Mouse (Mus musculus) hindbrain, embryonic 15.5 days (tissue): ENCODE data around the gene Zfp638. TPM values are rescaled to one million over a fixed set of nuclear protein-coding genes. Genes with fewer than 3 reads are reported as not detected.

ENCODE experiments used
- ATAC-seq: fragments of 200-750 bp; cut with Nextera tagmentation; 2 replicates; pipeline ENCODE4 v1.8.0; 2017; ENCODE audit warnings: low read depth, moderate number of reproducible peaks, moderate TSS enrichment; ENCODE audit not compliant: low FRiP score
- H3K27ac ChIP-seq: fragments of 300-500 bp; sonication (generic); replicated peaks from 2 replicates; pipeline ENCODE4 v1.5.1; 2015; ENCODE audit warnings: mild to moderate bottlenecking, inconsistent platforms
- H3K27me3 ChIP-seq: fragments of 300-500 bp; sonication (generic); 2 replicates; pipeline ENCODE4 v1.6.1; 2015; ENCODE audit warnings: control low read depth, inconsistent platforms
- H3K36me3 ChIP-seq: fragments of 300-500 bp; sonication (generic); 2 replicates; pipeline ENCODE4 v1.6.1; 2015; ENCODE audit warnings: control low read depth, inconsistent platforms
- H3K4me1 ChIP-seq: fragments of 300-500 bp; sonication (generic); replicated peaks from 2 replicates; pipeline ENCODE4 v1.6.1; 2015; ENCODE audit warnings: control low read depth, inconsistent platforms
- H3K4me2 ChIP-seq: fragments of 300-500 bp; sonication (generic); 2 replicates; pipeline ENCODE4 v1.6.1; 2015; ENCODE audit warnings: moderate library complexity, mild to moderate bottlenecking, inconsistent platforms
- H3K4me3 ChIP-seq: fragments of 300-500 bp; sonication (generic); 2 replicates; pipeline ENCODE4 v1.5.1; 2015; ENCODE audit warnings: mild to moderate bottlenecking, inconsistent platforms
- H3K9ac ChIP-seq: fragments of 300-500 bp; sonication (generic); 2 replicates; pipeline ENCODE4 v1.6.1; 2015; ENCODE audit warnings: inconsistent platforms
- H3K9me3 ChIP-seq: fragments of 300-500 bp; sonication (generic); 2 replicates; pipeline ENCODE4 v1.6.1; 2016; ENCODE audit warnings: control low read depth, inconsistent platforms
- WGBS: fragments of 180-500 bp; shearing (Covaris S2); methylation state at CpG from one replicate; pipeline ENCODE4 v1.1.7; 2015; 5-methylcytosine and 5-hydroxymethylcytosine counted together
- polyA plus RNA-seq: library from polyadenylated mRNA; unstranded; fragments of >200 nt; fragmentation: Nextera tagmentation; extraction: Ambion mirVana; gene quantifications from 2 replicates; pipeline ENCODE4 v1.2.1, GENCODE M21; 2015

Gene Zfp638
- polyA plus RNA-seq, 1 experiment from 2014 or later = 65.4 TPM

- H3K4me1 ChIP-seq = no peaks in the 10 kb centered on the region
- H3K36me3 ChIP-seq = no peaks in the 10 kb centered on the region
- ATAC-seq = no peak
- no peak overlapping the region for H3K9ac ChIP-seq
- no peak overlapping the region for H3K4me3 ChIP-seq
- no peak overlapping the region for H3K4me2 ChIP-seq
- H3K27ac ChIP-seq = no peak overlapping the region
- H3K9me3 ChIP-seq = no peaks in the 10 kb centered on the region
- no peaks in the 10 kb centered on the region for H3K27me3 ChIP-seq
- WGBS = 88% methylated on average over 2 of the region's 2 CpGs
These were observed 20.8 kb upstream of the Zfp638 start for GRCm38 (mm10) chr6:83846141-83846540.

- ATAC-seq = no peak
- no peak overlapping the region for H3K9ac ChIP-seq
- no peak overlapping the region for H3K4me2 ChIP-seq
- H3K4me3 ChIP-seq = no peak overlapping the region
- no peaks in the 10 kb centered on the region for H3K4me1 ChIP-seq
- 91% methylated on average over 2 of the region's 2 CpGs for WGBS
- no peaks in the 10 kb centered on the region for H3K36me3 ChIP-seq
- no peaks in the 10 kb centered on the region for H3K27me3 ChIP-seq
- no peaks in the 10 kb centered on the region for H3K9me3 ChIP-seq
- H3K27ac ChIP-seq = no peak overlapping the region
These were observed 17.5 kb upstream of the Zfp638 start for GRCm38 (mm10) chr6:83849446-83849845.

- Histone ChIP-seq H3K27ac (no peak overlapping the region), H3K4me1 (no peaks in the 10 kb centered on the region), H3K9me3 (no peaks in the 10 kb centered on the region), H3K9ac (no peak overlapping the region), H3K4me3 (no peak overlapping the region), H3K27me3 (no peaks in the 10 kb centered on the region), H3K4me2 (no peak overlapping the region), H3K36me3 (no peaks in the 10 kb centered on the region)
- ATAC-seq = no peak
- 30% methylated on average over 5 of the region's 5 CpGs for WGBS
These were observed 9.4 kb upstream of the Zfp638 start for GRCm38 (mm10) chr6:83857476-83857875.

- H3K4me1 ChIP-seq = no peaks in the 10 kb centered on the region
- no peaks in the 10 kb centered on the region for H3K27me3 ChIP-seq
- no peaks in the 10 kb centered on the region for H3K9me3 ChIP-seq
- WGBS = 93% methylated on average over 9 of the region's 9 CpGs
- no peak overlapping the region for H3K4me3 ChIP-seq
- H3K27ac ChIP-seq = no peak overlapping the region
- no peak for ATAC-seq
- H3K9ac ChIP-seq = no peak overlapping the region
- no peaks in the 10 kb centered on the region for H3K36me3 ChIP-seq
- H3K4me2 ChIP-seq = no peak overlapping the region
These were observed 6.9 kb upstream of the Zfp638 start for GRCm38 (mm10) chr6:83860033-83860432.

GRCm38 (mm10) chr6:83863538-83863937, 3.4 kb upstream of the Zfp638 start:
- Histone ChIP-seq H3K9me3 (no peaks in the 10 kb centered on the region), H3K9ac (no peak overlapping the region), H3K27me3 (0 out of 2 replicates have a peak, but pooled peaks cover 2% of the 10 kb centered on the region), H3K4me3 (no peak overlapping the region), H3K4me2 (no peak overlapping the region), H3K36me3 (no peaks in the 10 kb centered on the region), H3K4me1 (peaks cover 17% of the 10 kb centered on the region), H3K27ac (no peak overlapping the region)
- WGBS = 79% methylated on average over 4 of the region's 4 CpGs
- ATAC-seq = no peak

GRCm38 (mm10) chr6:83866423-83866822, 486 bp upstream of the Zfp638 start:
- peak overlapping the region; percentile 88 for H3K4me3 ChIP-seq
- ATAC-seq = peak; percentile 20; the same call in 1 of the 2 replicates
- WGBS = 34% methylated on average over 4 of the region's 4 CpGs

GRCm38 (mm10) chr6:83867598-83868585, 983 bp downstream of the Zfp638 start:
- Histone ChIP-seq H3K27ac (peak overlapping the region; percentile 72), H3K4me2 (peak overlapping the region; percentile 100), H3K36me3 (no peaks in the 10 kb centered on the region), H3K4me3 (peak overlapping the region; percentile 88), H3K9me3 (no peaks in the 10 kb centered on the region), H3K27me3 (0 out of 2 replicates have a peak, but pooled peaks cover 2% of the 10 kb centered on the region), H3K4me1 (peaks cover 17% of the 10 kb centered on the region), H3K9ac (peak overlapping the region; percentile 71)
- WGBS = 3% methylated on average over 19 of the region's 19 CpGs
- peak; percentile 21; the same call in 1 of the 2 replicates for ATAC-seq

More at GRCm38 (mm10) chr6:83866423-83866822, 486 bp upstream of the Zfp638 start:
- Histone ChIP-seq H3K36me3 (no peaks in the 10 kb centered on the region), H3K4me1 (peaks cover 17% of the 10 kb centered on the region), H3K9me3 (no peaks in the 10 kb centered on the region), H3K9ac (no peak overlapping the region), H3K27me3 (0 out of 2 replicates have a peak, but pooled peaks cover 2% of the 10 kb centered on the region), H3K27ac (no peak overlapping the region), H3K4me2 (peak overlapping the region; percentile 100)

- H3K27me3 ChIP-seq = no peaks in the 10 kb centered on the region
- H3K4me2 ChIP-seq = no peak overlapping the region
- no peaks in the 10 kb centered on the region for H3K36me3 ChIP-seq
- H3K4me3 ChIP-seq = no peak overlapping the region
- no peaks in the 10 kb centered on the region for H3K9me3 ChIP-seq
- WGBS = 6% methylated on average over 4 of the region's 4 CpGs
- no peak overlapping the region for H3K9ac ChIP-seq
- no peak overlapping the region for H3K27ac ChIP-seq
- H3K4me1 ChIP-seq = no peaks in the 10 kb centered on the region
- no peak for ATAC-seq
These were observed 12.9 kb downstream of the Zfp638 start for GRCm38 (mm10) chr6:83879815-83880214.

- no peak overlapping the region for H3K4me2 ChIP-seq
- no peaks in the 10 kb centered on the region for H3K36me3 ChIP-seq
- no peaks in the 10 kb centered on the region for H3K4me1 ChIP-seq
- no peak overlapping the region for H3K9ac ChIP-seq
- no peak overlapping the region for H3K27ac ChIP-seq
- ATAC-seq = no peak
- no peaks in the 10 kb centered on the region for H3K27me3 ChIP-seq
- 91% methylated on average over 3 of the region's 3 CpGs for WGBS
- no peaks in the 10 kb centered on the region for H3K9me3 ChIP-seq
- H3K4me3 ChIP-seq = no peak overlapping the region
These were observed 19.9 kb downstream of the Zfp638 start for GRCm38 (mm10) chr6:83886789-83887188.

- Histone ChIP-seq H3K4me1 (no peaks in the 10 kb centered on the region), H3K4me2 (no peak overlapping the region), H3K27ac (no peak overlapping the region), H3K36me3 (no peaks in the 10 kb centered on the region), H3K27me3 (no peaks in the 10 kb centered on the region), H3K4me3 (no peak overlapping the region), H3K9ac (no peak overlapping the region), H3K9me3 (no peaks in the 10 kb centered on the region)
- no peak for ATAC-seq
- 73% methylated on average over 1 of the region's 1 CpGs for WGBS
These were observed 21.9 kb downstream of the Zfp638 start for GRCm38 (mm10) chr6:83888802-83889201.

- H3K9ac ChIP-seq = no peak overlapping the region
- H3K4me2 ChIP-seq = no peak overlapping the region
- WGBS = 25% methylated on average over 2 of the region's 2 CpGs
- ATAC-seq = no peak
- H3K4me1 ChIP-seq = no peaks in the 10 kb centered on the region
- H3K27me3 ChIP-seq = no peaks in the 10 kb centered on the region
- H3K36me3 ChIP-seq = no peaks in the 10 kb centered on the region
- H3K9me3 ChIP-seq = no peaks in the 10 kb centered on the region
- no peak overlapping the region for H3K27ac ChIP-seq
- no peak overlapping the region for H3K4me3 ChIP-seq
These were observed 23.5 kb downstream of the Zfp638 start for GRCm38 (mm10) chr6:83890281-83891015.

GRCm38 (mm10) chr6:83891251-83891650, 24.3 kb downstream of the Zfp638 start:
- no peak for ATAC-seq
- Histone ChIP-seq H3K36me3 (no peaks in the 10 kb centered on the region), H3K9me3 (no peaks in the 10 kb centered on the region), H3K27me3 (no peaks in the 10 kb centered on the region), H3K4me2 (no peak overlapping the region), H3K27ac (no peak overlapping the region), H3K4me1 (no peaks in the 10 kb centered on the region), H3K4me3 (no peak overlapping the region), H3K9ac (no peak overlapping the region)
- WGBS = 95% methylated on average over 5 of the region's 5 CpGs
